14 mouse cellular contexts compared by ENCODE assay signal in the genomic region with DNA sequence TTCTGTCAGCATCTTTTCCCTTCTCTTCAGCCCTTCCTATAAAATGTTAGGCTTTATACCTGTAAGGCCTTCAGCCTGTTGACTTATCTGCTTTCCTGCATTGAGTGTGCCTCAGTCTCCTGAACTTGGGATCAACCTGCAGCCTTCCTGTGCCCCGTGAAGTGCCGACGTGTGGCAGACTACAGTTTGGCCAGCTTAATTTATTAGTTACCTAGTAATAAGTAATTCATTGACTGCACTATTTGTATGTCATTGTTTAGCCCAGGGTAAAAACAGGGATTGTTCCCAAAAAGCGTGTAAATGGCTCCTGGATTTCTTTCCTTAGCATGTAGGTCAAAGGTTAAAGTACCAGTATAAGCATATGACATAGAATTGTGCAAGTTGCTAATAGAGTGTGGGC. TPM values are rescaled to one million over a fixed set of nuclear protein-coding genes. Genes with fewer than 3 reads are reported as not detected.
A peak's percentile ranks its signal among the peaks of the same experiment; 100 is the strongest.
DNase-seq lines count a peak whose midpoint lies in the region; ATAC-seq and TF ChIP-seq lines count a peak whose summit lies in the region.
"Had no signal": no experiment of that assay in that cellular context is flagged by ENCODE, and none has a peak within 500 bp of the region (broad histone marks: within the 10 kb centered on the region; RNA-seq: fewer than 3 reads in every experiment).

No protein-coding gene starts in this region.

- no peaks in the 10 kb centered on the region for H3K27me3 ChIP-seq in heart, embryonic 14.5 days (ENCODE audit: control insufficient read depth, insufficient read depth, low read length)
- H3K27me3 ChIP-seq in midbrain, embryonic 11.5 days (ENCODE audit: control insufficient read depth, insufficient read depth, low read length): no peaks in the 10 kb centered on the region
- H3K27me3 ChIP-seq in midbrain, embryonic 14.5 days (ENCODE audit: control insufficient read depth, insufficient read depth, low read length): no peaks in the 10 kb centered on the region
- no peaks in the 10 kb centered on the region for H3K27me3 ChIP-seq in stomach, postnatal 0 days (ENCODE audit: control insufficient read depth, insufficient read depth, low read length)
- H3K27me3 ChIP-seq: limb, embryonic 12.5 days had no signal

- no peak for DNase-seq in heart, postnatal 14 days
- DNase-seq in midbrain, embryonic 11.5 days (ENCODE audit: low spot score, missing footprints): peak; percentile 45
- no peak for DNase-seq in midbrain, embryonic 14.5 days
- peak; percentile 42 to 48 for DNase-seq in kidney, postnatal 36 days
- no peak for DNase-seq in stomach, postnatal 0 days (ENCODE audit: low spot score)
- no peak for DNase-seq in frontal cortex, postnatal 10 days (ENCODE audit: low spot score in 2 of 2)
- DNase-seq: cerebellum, adult 9-11 months; right cerebral cortex, postnatal 14 days had no signal

- H3K4me2 ChIP-seq in heart, embryonic 14.5 days (ENCODE audit: low read length): no peak overlapping the region
- H3K4me2 ChIP-seq in midbrain, embryonic 11.5 days: no peak overlapping the region
- H3K4me2 ChIP-seq in midbrain, embryonic 14.5 days (ENCODE audit: low read length): no peak overlapping the region
- H3K4me2 ChIP-seq in stomach, postnatal 0 days (replicated peaks; ENCODE audit: low read depth): no peak overlapping the region
- H3K4me2 ChIP-seq: limb, embryonic 12.5 days had no signal

- H3K36me3 ChIP-seq in heart, embryonic 14.5 days (ENCODE audit: control insufficient read depth, insufficient read depth, low read length): peaks cover 11% of the 10 kb centered on the region; the same call in 1 of the 2 replicates
- no peaks in the 10 kb centered on the region for H3K36me3 ChIP-seq in midbrain, embryonic 11.5 days (ENCODE audit: control insufficient read depth, insufficient read depth, low read length)
- no peaks in the 10 kb centered on the region for H3K36me3 ChIP-seq in midbrain, embryonic 14.5 days (ENCODE audit: control insufficient read depth, insufficient read depth, low read length)
- no peaks in the 10 kb centered on the region; the same call in 1 of the 2 replicates for H3K36me3 ChIP-seq in stomach, postnatal 0 days (ENCODE audit: control insufficient read depth, insufficient read depth, low read length)
- H3K36me3 ChIP-seq: embryonic facial prominence, embryonic 10.5 days; limb, embryonic 12.5 days had no signal

- WGBS in heart, embryonic 14.5 days: 76% methylated on average over 4 of the region's 4 CpGs
- 85% methylated on average over 4 of the region's 4 CpGs for WGBS in midbrain, embryonic 11.5 days
- WGBS in midbrain, embryonic 14.5 days: 85% methylated on average over 4 of the region's 4 CpGs
- 63% methylated on average over 4 of the region's 4 CpGs for WGBS in stomach, postnatal 0 days

- intact Hi-C loops in heart, postnatal 14 days (cut with DNase I): no loop called here

- H3K4me1 ChIP-seq in heart, embryonic 14.5 days (ENCODE audit: control insufficient read depth in 2 of 2, insufficient read depth in 2 of 2, low read length in 2 of 2): peaks cover 40 to 77% of the 10 kb centered on the region in 2 experiments
- no peaks in the 10 kb centered on the region; the same call in 1 of the 2 replicates for H3K4me1 ChIP-seq in midbrain, embryonic 11.5 days (ENCODE audit: control insufficient read depth, insufficient read depth, low read length)
- H3K4me1 ChIP-seq in midbrain, embryonic 14.5 days (ENCODE audit: control insufficient read depth, insufficient read depth, low read length): no peaks in the 10 kb centered on the region
- peaks cover 12% of the 10 kb centered on the region for H3K4me1 ChIP-seq in stomach, postnatal 0 days (replicated peaks; ENCODE audit: control insufficient read depth, insufficient read depth)

- no peak for TF ChIP-seq EP300 in stomach, postnatal 0 days (optimal IDR thresholded peaks at IDR 0.05)

- no peaks in the 10 kb centered on the region for H3K9me3 ChIP-seq in heart, embryonic 14.5 days (ENCODE audit: control insufficient read depth, low read length)
- H3K9me3 ChIP-seq in midbrain, embryonic 11.5 days (ENCODE audit: control insufficient read depth, low read length): no peaks in the 10 kb centered on the region
- H3K9me3 ChIP-seq in midbrain, embryonic 14.5 days (ENCODE audit: control insufficient read depth, low read length): no peaks in the 10 kb centered on the region
- H3K9me3 ChIP-seq in stomach, postnatal 0 days (ENCODE audit: control insufficient read depth, low read length): no peaks in the 10 kb centered on the region
- H3K9me3 ChIP-seq: embryonic facial prominence, embryonic 10.5 days; forebrain, embryonic 10.5 days; limb, embryonic 12.5 days had no signal

- no peak overlapping the region for H3K4me3 ChIP-seq in heart, embryonic 14.5 days (ENCODE audit: control insufficient read depth in 1 of 2, insufficient read depth in 1 of 2, low read depth in 1 of 2, low read length in 2 of 2)
- H3K4me3 ChIP-seq in midbrain, embryonic 11.5 days (ENCODE audit: low read depth, low read length): no peak overlapping the region
- H3K4me3 ChIP-seq in midbrain, embryonic 14.5 days (replicated peaks; ENCODE audit: low read depth, low read length): no peak overlapping the region
- H3K4me3 ChIP-seq in stomach, postnatal 0 days (ENCODE audit: low read depth, low read length): no peak overlapping the region
- H3K4me3 ChIP-seq: embryonic facial prominence, embryonic 10.5 days; forebrain, embryonic 10.5 days; limb, embryonic 12.5 days had no signal

- no peak for ATAC-seq in heart, embryonic 14.5 days (ENCODE audit: insufficient number of reproducible peaks, insufficient read depth, low FRiP score, low read depth)
- no peak for ATAC-seq in midbrain, embryonic 11.5 days (ENCODE audit: low FRiP score)
- ATAC-seq in midbrain, embryonic 14.5 days (ENCODE audit: low FRiP score, low TSS enrichment): no peak
- no peak for ATAC-seq in stomach, postnatal 0 days (ENCODE audit: low FRiP score, low TSS enrichment)

- H3K9ac ChIP-seq in heart, embryonic 14.5 days (ENCODE audit: low read length): no peak overlapping the region
- H3K9ac ChIP-seq in midbrain, embryonic 11.5 days (ENCODE audit: low read length): no peak overlapping the region
- no peak overlapping the region for H3K9ac ChIP-seq in midbrain, embryonic 14.5 days (replicated peaks; ENCODE audit: low read length)
- no peak overlapping the region for H3K9ac ChIP-seq in stomach, postnatal 0 days (ENCODE audit: low read length)
- H3K9ac ChIP-seq: limb, embryonic 12.5 days had no signal

- H3K27ac ChIP-seq in heart, embryonic 14.5 days (replicated peaks in 1 of 2; ENCODE audit: control insufficient read depth in 1 of 2, insufficient read depth in 1 of 2, low read depth in 2 of 2, low read length in 2 of 2): peak overlapping the region; percentile 3 to 49; a peak in 1 of 4 replicates
- H3K27ac ChIP-seq in midbrain, embryonic 11.5 days (ENCODE audit: low read depth, low read length): no peak overlapping the region
- no peak overlapping the region for H3K27ac ChIP-seq in midbrain, embryonic 14.5 days (replicated peaks; ENCODE audit: low read depth, low read length)
- H3K27ac ChIP-seq in stomach, postnatal 0 days (replicated peaks): 0 out of 2 replicates have a peak overlapping the region, but pooled peaks have one; percentile 14
- H3K27ac ChIP-seq: embryonic facial prominence, embryonic 10.5 days; forebrain, embryonic 10.5 days; kidney, postnatal 0 days; limb, embryonic 12.5 days; macrophage had no signal

- no peak for TF ChIP-seq CTCF in stomach, postnatal 0 days (IDR thresholded peaks at IDR 0.05; ENCODE audit: low read depth)

RNA-seq across cellular contexts. Expression of a gene that starts 46.2 kb away (rescaled TPM):
- 129 and 134 TPM in 2 replicates for polyA plus RNA-seq in heart, embryonic 14.5 days (2014; fragmentation: Nextera tagmentation; extraction: Ambion mirVana)
- 10 to 100 TPM; 63.4 to 65.2 TPM for total RNA-seq in heart, postnatal 14 days (2021)
- 49.7 and 53.8 TPM in 2 replicates for polyA plus RNA-seq in midbrain, embryonic 11.5 days (2014; fragmentation: Nextera tagmentation; extraction: Ambion mirVana)
- 14.8 and 28.6 TPM in 2 replicates for polyA plus RNA-seq in midbrain, embryonic 14.5 days (2014; fragmentation: Nextera tagmentation; extraction: Ambion mirVana)
- polyA plus RNA-seq in stomach, postnatal 0 days (2015; fragmentation: Nextera tagmentation; extraction: Ambion mirVana): 48.2 and 52.4 TPM in 2 replicates

Comparison
In these comparisons a context has a peak if more than half of its experiments do, and no peak if none do; other contexts are left out.
1. DNase-seq: peak in midbrain, embryonic 11.5 days (single experiment) and kidney, postnatal 36 days (2 of 2); none in heart, postnatal 14 days (0 of 2), midbrain, embryonic 14.5 days (single experiment), stomach, postnatal 0 days (single experiment) and frontal cortex, postnatal 10 days (0 of 2).
2. H3K27ac ChIP-seq: peak in heart, embryonic 14.5 days (2 of 2) and stomach, postnatal 0 days (single experiment); none in midbrain, embryonic 11.5 days (single experiment) and midbrain, embryonic 14.5 days (single experiment).